Mouse (Mus musculus) stomach, embryonic 16.5 days (tissue): Measurements from ENCODE around the gene Cfd. TPM values are rescaled to one million over a fixed set of nuclear protein-coding genes. Genes with fewer than 3 reads are reported as not detected.

Experiments used
- ATAC-seq: fragments of 200-750 bp; cut with Nextera tagmentation; 2 replicates; pipeline ENCODE4 v1.8.0; 2017; ENCODE audit warnings: moderate number of reproducible peaks, moderate TSS enrichment; ENCODE audit not compliant: insufficient read depth, low FRiP score
- H3K27ac ChIP-seq: fragments of 300-500 bp; sonication (generic); 2 replicates; pipeline ENCODE4 v1.5.1; 2014; ENCODE audit warnings: low read length
- H3K27me3 ChIP-seq: fragments of 300-500 bp; sonication (generic); 2 replicates; pipeline ENCODE4 v1.6.1; 2014; ENCODE audit warnings: low read length, control low read depth, mixed read lengths; ENCODE audit not compliant: control insufficient read depth, insufficient read depth
- H3K36me3 ChIP-seq: fragments of 300-500 bp; sonication (generic); 2 replicates; pipeline ENCODE4 v1.6.1; 2014; ENCODE audit warnings: low read length; ENCODE audit not compliant: control insufficient read depth, insufficient read depth
- H3K4me1 ChIP-seq: fragments of 300-500 bp; sonication (generic); 2 replicates; pipeline ENCODE4 v1.6.1; 2014; ENCODE audit warnings: low read length, control low read depth, mixed read lengths; ENCODE audit not compliant: control insufficient read depth, insufficient read depth
- H3K4me2 ChIP-seq: fragments of 300-500 bp; sonication (generic); 2 replicates; pipeline ENCODE4 v1.6.1; 2014; ENCODE audit warnings: low read depth, low read length, mixed read lengths
- H3K4me3 ChIP-seq: fragments of 300-500 bp; sonication (generic); replicated peaks from 2 replicates; pipeline ENCODE4 v1.5.1; 2014; ENCODE audit warnings: mild to moderate bottlenecking, low read length
- H3K9ac ChIP-seq: fragments of 300-500 bp; sonication (generic); 2 replicates; pipeline ENCODE4 v1.6.1; 2014; ENCODE audit warnings: low read length
- H3K9me3 ChIP-seq: fragments of 300-500 bp; sonication (generic); replicated peaks from 2 replicates; pipeline ENCODE4 v1.6.1; 2016; ENCODE audit warnings: low read length, control low read depth; ENCODE audit not compliant: control insufficient read depth
- WGBS: fragments of 180-500 bp; shearing (Covaris S2); extraction: QIAGEN DNeasy Blood & Tissue Kit; methylation state at CpG from one replicate; pipeline ENCODE4 v1.1.7; 2014; 5-methylcytosine and 5-hydroxymethylcytosine counted together
- polyA plus RNA-seq: library from polyadenylated mRNA; unstranded; fragments of >200 nt; fragmentation: Nextera tagmentation; extraction: Ambion mirVana; gene quantifications from 2 replicates; pipeline ENCODE4 v1.2.1, GENCODE M21; 2015

Cfd gene
- polyA plus RNA-seq, 1 experiment from 2014 or later = not detected

- Histone ChIP-seq H3K4me1 (0 out of 2 replicates have a peak, but pooled peaks cover 3% of the 10 kb centered on the region), H3K27me3 (no peaks in the 10 kb centered on the region), H3K9me3 (no peaks in the 10 kb centered on the region), H3K27ac (no peak overlapping the region), H3K4me2 (no peak overlapping the region), H3K9ac (no peak overlapping the region), H3K4me3 (no peak overlapping the region), H3K36me3 (peaks cover 19% of the 10 kb centered on the region)
- 72% methylated on average over 11 of the region's 11 CpGs for WGBS
- no peak for ATAC-seq
Measured at GRCm38 (mm10) chr10:79866601-79867000, 24.1 kb upstream of the Cfd start.

- no peak overlapping the region for H3K9ac ChIP-seq
- no peak overlapping the region for H3K4me3 ChIP-seq
- H3K27ac ChIP-seq = no peak overlapping the region
- H3K4me1 ChIP-seq = peaks cover 8% of the 10 kb centered on the region
- H3K27me3 ChIP-seq = no peaks in the 10 kb centered on the region
- H3K4me2 ChIP-seq = no peak overlapping the region
- ATAC-seq = no peak
- 84% methylated on average over 8 of the region's 8 CpGs for WGBS
- H3K36me3 ChIP-seq = no peaks in the 10 kb centered on the region
- H3K9me3 ChIP-seq = no peaks in the 10 kb centered on the region
Measured at GRCm38 (mm10) chr10:79871845-79872244, 18.8 kb upstream of the Cfd start.

- H3K27ac ChIP-seq = no peak overlapping the region
- no peak overlapping the region for H3K9ac ChIP-seq
- no peak for ATAC-seq
- 37% methylated on average over 3 of the region's 3 CpGs for WGBS
- H3K4me3 ChIP-seq = no peak overlapping the region; the same call in 1 of the 2 replicates
- H3K4me2 ChIP-seq = no peak overlapping the region
- peaks cover 8% of the 10 kb centered on the region for H3K4me1 ChIP-seq
- no peaks in the 10 kb centered on the region for H3K9me3 ChIP-seq
- no peaks in the 10 kb centered on the region for H3K27me3 ChIP-seq
- H3K36me3 ChIP-seq = no peaks in the 10 kb centered on the region
Measured at GRCm38 (mm10) chr10:79872862-79873261, 17.8 kb upstream of the Cfd start.

- peak overlapping the region; percentile 99 for H3K4me2 ChIP-seq
- no peaks in the 10 kb centered on the region for H3K27me3 ChIP-seq
- ATAC-seq = no peak
- H3K9me3 ChIP-seq = no peaks in the 10 kb centered on the region
- H3K36me3 ChIP-seq = no peaks in the 10 kb centered on the region
- no peak overlapping the region for H3K27ac ChIP-seq
- WGBS = 10% methylated on average over 6 of the region's 6 CpGs
- peaks cover 8% of the 10 kb centered on the region for H3K4me1 ChIP-seq
- H3K9ac ChIP-seq = peak overlapping the region; percentile 85
- H3K4me3 ChIP-seq = peak overlapping the region; percentile 67
Measured at GRCm38 (mm10) chr10:79873313-79873712, 17.3 kb upstream of the Cfd start.

- Histone ChIP-seq H3K9me3 (no peaks in the 10 kb centered on the region), H3K4me2 (peak overlapping the region; percentile 99), H3K4me3 (peak overlapping the region; percentile 67), H3K9ac (peak overlapping the region; percentile 85), H3K27ac (0 out of 2 replicates have a peak overlapping the region, but pooled peaks have one; percentile 16), H3K27me3 (no peaks in the 10 kb centered on the region), H3K36me3 (no peaks in the 10 kb centered on the region), H3K4me1 (peaks cover 8% of the 10 kb centered on the region)
- 2% methylated on average over 26 of the region's 26 CpGs for WGBS
- no peak for ATAC-seq
Measured at GRCm38 (mm10) chr10:79873715-79874289, 16.9 kb upstream of the Cfd start.

- H3K4me2 ChIP-seq = peak within 1 kb of the TSS; percentile 99
- H3K4me3 ChIP-seq = peak within 1 kb of the TSS; percentile 67
- H3K27ac ChIP-seq = 0 out of 2 replicates have a peak within 1 kb of the TSS, but pooled peaks have one; percentile 16
- no peaks in the 10 kb centered on the region for H3K27me3 ChIP-seq
- no peaks in the 10 kb centered on the region for H3K9me3 ChIP-seq
- peak within 1 kb of the TSS; percentile 85 for H3K9ac ChIP-seq
- H3K36me3 ChIP-seq = no peaks in the 10 kb centered on the region
- peak; percentile 76 for ATAC-seq
- WGBS = under 1% methylated on average over 56 of the region's 57 CpGs
- H3K4me1 ChIP-seq = peaks cover 8% of the 10 kb centered on the region
Measured at GRCm38 (mm10) chr10:79874290-79874862, 16.3 kb upstream of the Cfd start, which contains the start of the genes Prtn3 and Plppr3. Gene Prtn3, plus strand, starts transcription at chr10:79874476. Gene Plppr3, minus strand, starts transcription at chr10:79874634.

- Histone ChIP-seq H3K9me3 (no peaks in the 10 kb centered on the region), H3K36me3 (no peaks in the 10 kb centered on the region), H3K4me3 (no peak overlapping the region), H3K4me1 (peaks cover 8% of the 10 kb centered on the region), H3K4me2 (no peak overlapping the region), H3K9ac (no peak overlapping the region), H3K27me3 (no peaks in the 10 kb centered on the region), H3K27ac (no peak overlapping the region)
- no peak for ATAC-seq
- 36% methylated on average over 1 of the region's 1 CpGs for WGBS
Measured at GRCm38 (mm10) chr10:79877174-79877573, 13.5 kb upstream of the Cfd start.

GRCm38 (mm10) chr10:79877757-79878156 lies 12.9 kb upstream of the Cfd start:
- H3K4me2 ChIP-seq = no peak overlapping the region
- no peaks in the 10 kb centered on the region for H3K36me3 ChIP-seq
- H3K27me3 ChIP-seq = no peaks in the 10 kb centered on the region
- H3K27ac ChIP-seq = no peak overlapping the region
- H3K4me1 ChIP-seq = peaks cover 8% of the 10 kb centered on the region
- no peak overlapping the region for H3K4me3 ChIP-seq
- WGBS = 55% methylated on average over 12 of the region's 12 CpGs
- no peaks in the 10 kb centered on the region for H3K9me3 ChIP-seq
- no peak overlapping the region for H3K9ac ChIP-seq
- no peak for ATAC-seq

GRCm38 (mm10) chr10:79879527-79879926 lies 11.1 kb upstream of the Cfd start:
- WGBS = 19% methylated on average over 3 of the region's 3 CpGs
- H3K4me1 ChIP-seq = peaks cover 3% of the 10 kb centered on the region; the same call in 1 of the 2 replicates
- no peak for ATAC-seq
- no peak overlapping the region for H3K4me2 ChIP-seq
- H3K27ac ChIP-seq = no peak overlapping the region
- no peaks in the 10 kb centered on the region for H3K9me3 ChIP-seq
- no peak overlapping the region for H3K4me3 ChIP-seq
- H3K27me3 ChIP-seq = no peaks in the 10 kb centered on the region
- H3K9ac ChIP-seq = no peak overlapping the region
- no peaks in the 10 kb centered on the region for H3K36me3 ChIP-seq
